Mouse (Mus musculus) stomach, postnatal 0 days (tissue): ENCODE measurements at regions not wholly inside any gene's neighbourhood (a gene's known extent, or its start where the extent isn't known, plus 50 kb on each side); places are given as distances from the start of the nearest gene placed in this dataset.

Experiments used
- CTCF ChIP-seq: IDR thresholded peaks from 2 replicates; pipeline ENCODE4 v1.5.1; 2016; ENCODE audit warnings: antibody characterized with exemption, low read depth, mild to moderate bottlenecking, moderate library complexity
- EP300 ChIP-seq: optimal IDR thresholded peaks from 2 replicates; pipeline ENCODE3; 2016; ENCODE audit warnings: antibody characterized with exemption

DNA sequence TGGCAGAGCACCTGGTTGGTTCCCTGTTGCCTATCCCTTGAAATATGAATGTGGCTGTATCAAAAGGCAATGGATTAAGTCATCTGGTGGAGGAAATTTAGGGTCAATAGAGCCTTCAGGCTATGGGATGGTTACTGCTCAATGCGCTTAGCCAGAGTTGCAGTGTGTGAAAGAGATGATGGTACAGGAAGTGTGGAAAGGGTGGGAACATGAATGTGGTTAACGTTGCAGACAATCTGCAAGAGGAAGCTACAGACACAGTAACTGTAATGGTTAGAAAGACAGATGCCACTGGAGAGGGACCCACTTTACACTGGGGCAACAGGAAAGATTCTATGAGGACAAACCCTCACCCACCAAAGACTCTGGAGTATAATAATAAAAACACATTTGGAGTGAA lies 185.2 kb downstream of the Rpap3 start:
- TF ChIP-seq CTCF (no peak), EP300 (no peak)
